Mouse (Mus musculus) heart, postnatal 0 days (tissue): ENCODE data around the gene Ptpdc1.

Source experiments
- CTCF ChIP-seq: IDR thresholded peaks from 2 replicates; pipeline ENCODE4 v1.5.1; 2016; ENCODE audit warnings: antibody characterized with exemption, control low read depth, low read depth
- EP300 ChIP-seq: IDR thresholded peaks from 2 replicates; pipeline ENCODE4 v1.6.1; 2016; ENCODE audit warnings: antibody characterized with exemption, low read depth

GRCm38 (mm10) chr13:48586496-48586895, 39.0 kb downstream of the Ptpdc1 start:
- TF ChIP-seq CTCF (no peak), EP300 (no peak)
